Mouse (Mus musculus) liver, embryonic 16.5 days (tissue): ENCODE results near the gene S1pr5. TPM values are rescaled to one million over a fixed set of nuclear protein-coding genes. Genes with fewer than 3 reads are reported as not detected.

Experiments
- ATAC-seq: fragments of 200-750 bp; cut with Nextera tagmentation; 2 replicates; pipeline ENCODE4 v1.8.0; 2017; ENCODE audit warnings: low read depth, mild to moderate bottlenecking, moderate number of reproducible peaks, moderate library complexity
- H3K27ac ChIP-seq: fragments of 300-500 bp; sonication (generic); 2 replicates; pipeline ENCODE4 v1.5.1; 2014; ENCODE audit warnings: mild to moderate bottlenecking, low read length
- H3K27me3 ChIP-seq: fragments of 300-500 bp; sonication (generic); 2 replicates; pipeline ENCODE4 v1.6.1; 2014; ENCODE audit warnings: low read depth, low read length, mixed read lengths; ENCODE audit not compliant: control insufficient read depth, insufficient read depth
- H3K36me3 ChIP-seq: fragments of 300-500 bp; sonication (generic); 2 replicates; pipeline ENCODE4 v1.6.1; 2014; ENCODE audit warnings: mild to moderate bottlenecking; ENCODE audit not compliant: control insufficient read depth, insufficient read depth
- H3K4me1 ChIP-seq: fragments of 300-500 bp; sonication (generic); 2 replicates; pipeline ENCODE4 v1.6.1; 2014; ENCODE audit warnings: low read depth, low read length, mixed read lengths; ENCODE audit not compliant: control insufficient read depth
- H3K4me2 ChIP-seq: fragments of 300-500 bp; sonication (generic); 2 replicates; pipeline ENCODE4 v1.6.1; 2014; ENCODE audit warnings: low read depth, low read length, mixed read lengths
- H3K4me3 ChIP-seq: fragments of 300-500 bp; sonication (generic); 2 replicates; pipeline ENCODE4 v1.5.1; 2014; ENCODE audit warnings: low read depth, mild to moderate bottlenecking, low read length
- H3K9ac ChIP-seq: fragments of 300-500 bp; sonication (generic); 2 replicates; pipeline ENCODE4 v1.6.1; 2014; ENCODE audit warnings: low read depth, low read length
- H3K9me3 ChIP-seq: fragments of 300-500 bp; sonication (generic); replicated peaks from 2 replicates; pipeline ENCODE4 v1.6.1; 2016; ENCODE audit warnings: low read length; ENCODE audit not compliant: control insufficient read depth
- WGBS: fragments of 180-500 bp; shearing (Covaris S2); extraction: QIAGEN DNeasy Blood & Tissue Kit; methylation state at CpG from one replicate; pipeline ENCODE4 v1.1.7; 2014; ENCODE audit not compliant: insufficient replicate concordance; 5-methylcytosine and 5-hydroxymethylcytosine counted together
- polyA plus RNA-seq: library from polyadenylated mRNA; unstranded; fragments of >200 nt; fragmentation: Nextera tagmentation; extraction: Ambion mirVana; gene quantifications from 2 replicates; pipeline ENCODE4 v1.2.1, GENCODE M21; 2015

Gene S1pr5
- polyA plus RNA-seq, 1 experiment from 2014 or later = 0.13 TPM

- H3K9me3 ChIP-seq = no peaks in the 10 kb centered on the region
- WGBS = 14% methylated on average over 3 of the region's 3 CpGs
- H3K27ac ChIP-seq = peak overlapping the region; percentile 94
- peak overlapping the region; percentile 88 for H3K4me2 ChIP-seq
- no peak for ATAC-seq
- peak overlapping the region; percentile 88 for H3K9ac ChIP-seq
- no peaks in the 10 kb centered on the region for H3K27me3 ChIP-seq
- H3K36me3 ChIP-seq = peaks cover 35% of the 10 kb centered on the region
- H3K4me3 ChIP-seq = peak overlapping the region; percentile 77
- H3K4me1 ChIP-seq = peaks cover 28% of the 10 kb centered on the region
These were observed 38.5 kb upstream of the S1pr5 start for GRCm38 (mm10) chr9:21286753-21287152.

GRCm38 (mm10) chr9:21283994-21284393, 35.8 kb upstream of the S1pr5 start:
- Histone ChIP-seq H3K4me3 (no peak overlapping the region), H3K36me3 (peaks cover 48% of the 10 kb centered on the region), H3K9me3 (no peaks in the 10 kb centered on the region), H3K4me2 (no peak overlapping the region), H3K27ac (peak overlapping the region; percentile 54), H3K27me3 (no peaks in the 10 kb centered on the region), H3K4me1 (peaks cover 21% of the 10 kb centered on the region), H3K9ac (no peak overlapping the region)
- WGBS = 75% methylated on average over 3 of the region's 3 CpGs
- ATAC-seq = no peak

GRCm38 (mm10) chr9:21283591-21283990, 35.3 kb upstream of the S1pr5 start:
- H3K9me3 ChIP-seq = no peaks in the 10 kb centered on the region
- H3K27me3 ChIP-seq = no peaks in the 10 kb centered on the region
- ATAC-seq = no peak
- H3K4me1 ChIP-seq = peaks cover 17% of the 10 kb centered on the region
- peaks cover 46% of the 10 kb centered on the region for H3K36me3 ChIP-seq
- peak overlapping the region; percentile 54; the same call in 1 of the 2 replicates for H3K27ac ChIP-seq
- no peak overlapping the region for H3K9ac ChIP-seq
- no peak overlapping the region for H3K4me3 ChIP-seq
- WGBS = 83% methylated on average over 5 of the region's 5 CpGs
- no peak overlapping the region for H3K4me2 ChIP-seq

- WGBS = 84% methylated on average over 5 of the region's 5 CpGs
- H3K4me2 ChIP-seq = no peak overlapping the region
- no peak overlapping the region for H3K27ac ChIP-seq
- H3K27me3 ChIP-seq = no peaks in the 10 kb centered on the region
- no peak overlapping the region for H3K4me3 ChIP-seq
- H3K4me1 ChIP-seq = peaks cover 23% of the 10 kb centered on the region
- H3K36me3 ChIP-seq = peaks cover 79% of the 10 kb centered on the region
- H3K9ac ChIP-seq = no peak overlapping the region
- no peak for ATAC-seq
- H3K9me3 ChIP-seq = no peaks in the 10 kb centered on the region
These were observed 29.5 kb upstream of the S1pr5 start for GRCm38 (mm10) chr9:21277776-21278175.

GRCm38 (mm10) chr9:21276307-21276706, 28.1 kb upstream of the S1pr5 start:
- Histone ChIP-seq H3K9me3 (no peaks in the 10 kb centered on the region), H3K4me3 (no peak overlapping the region), H3K27me3 (no peaks in the 10 kb centered on the region), H3K4me2 (no peak overlapping the region), H3K27ac (no peak overlapping the region), H3K4me1 (peaks cover 23% of the 10 kb centered on the region), H3K9ac (no peak overlapping the region), H3K36me3 (peaks cover 83% of the 10 kb centered on the region)
- no peak for ATAC-seq
- 81% methylated on average over 8 of the region's 8 CpGs for WGBS

GRCm38 (mm10) chr9:21275727-21276126, 27.5 kb upstream of the S1pr5 start:
- peaks cover 83% of the 10 kb centered on the region for H3K36me3 ChIP-seq
- H3K4me2 ChIP-seq = no peak overlapping the region
- H3K27me3 ChIP-seq = no peaks in the 10 kb centered on the region
- 90% methylated on average over 12 of the region's 12 CpGs for WGBS
- H3K9ac ChIP-seq = no peak overlapping the region
- no peak for ATAC-seq
- H3K9me3 ChIP-seq = no peaks in the 10 kb centered on the region
- no peak overlapping the region for H3K4me3 ChIP-seq
- no peak overlapping the region for H3K27ac ChIP-seq
- H3K4me1 ChIP-seq = peaks cover 23% of the 10 kb centered on the region

GRCm38 (mm10) chr9:21275013-21275710, 26.9 kb upstream of the S1pr5 start:
- no peak overlapping the region for H3K4me3 ChIP-seq
- H3K36me3 ChIP-seq = peaks cover 86% of the 10 kb centered on the region
- H3K9ac ChIP-seq = peak overlapping the region; percentile 23; the same call in 1 of the 2 replicates
- H3K27ac ChIP-seq = no peak overlapping the region; the same call in 1 of the 2 replicates
- H3K27me3 ChIP-seq = no peaks in the 10 kb centered on the region
- peak; percentile 40 for ATAC-seq
- no peak overlapping the region for H3K4me2 ChIP-seq
- H3K4me1 ChIP-seq = peaks cover 23% of the 10 kb centered on the region
- WGBS = 60% methylated on average over 7 of the region's 7 CpGs
- no peaks in the 10 kb centered on the region for H3K9me3 ChIP-seq

GRCm38 (mm10) chr9:21274336-21274735, 26.1 kb upstream of the S1pr5 start:
- 67% methylated on average over 3 of the region's 3 CpGs for WGBS
- peak overlapping the region; percentile 46 for H3K27ac ChIP-seq
- H3K9ac ChIP-seq = no peak overlapping the region
- H3K27me3 ChIP-seq = no peaks in the 10 kb centered on the region
- H3K4me3 ChIP-seq = no peak overlapping the region
- peaks cover 89% of the 10 kb centered on the region for H3K36me3 ChIP-seq
- peaks cover 23% of the 10 kb centered on the region for H3K4me1 ChIP-seq
- H3K4me2 ChIP-seq = no peak overlapping the region
- ATAC-seq = no peak
- H3K9me3 ChIP-seq = no peaks in the 10 kb centered on the region

GRCm38 (mm10) chr9:21273520-21274228, 25.4 kb upstream of the S1pr5 start:
- Histone ChIP-seq H3K4me1 (peaks cover 23% of the 10 kb centered on the region), H3K36me3 (peaks cover 95% of the 10 kb centered on the region), H3K4me3 (no peak overlapping the region), H3K27ac (peak overlapping the region; percentile 46), H3K9ac (no peak overlapping the region), H3K27me3 (no peaks in the 10 kb centered on the region), H3K4me2 (no peak overlapping the region), H3K9me3 (no peaks in the 10 kb centered on the region)
- WGBS = 74% methylated on average over 7 of the region's 7 CpGs
- ATAC-seq = no peak
